Mouse (Mus musculus) intestine, embryonic 14.5 days (tissue): ENCODE measurements around the gene Heatr6. TPM values are rescaled to one million over a fixed set of nuclear protein-coding genes. Genes with fewer than 3 reads are reported as not detected.

Source experiments
- ATAC-seq: fragments of 200-750 bp; cut with Nextera tagmentation; replicated peaks from 2 replicates; pipeline ENCODE4 v1.8.0; 2017; ENCODE audit warnings: low read depth, moderate number of reproducible peaks, moderate TSS enrichment, moderate library complexity; ENCODE audit not compliant: low FRiP score, low TSS enrichment
- DNase-seq: peaks from one replicate; pipeline ENCODE4 v3.0.0-alpha.2; 2018; ENCODE audit warnings: low spot score
- H3K27ac ChIP-seq: fragments of 300-500 bp; sonication (generic); 2 replicates; pipeline ENCODE4 v1.5.1; 2014; ENCODE audit warnings: low read depth, mild to moderate bottlenecking, control low read depth
- H3K27me3 ChIP-seq: fragments of 300-500 bp; sonication (generic); replicated peaks from 2 replicates; pipeline ENCODE4 v1.6.1; 2014; ENCODE audit warnings: low read length, control low read depth; ENCODE audit not compliant: control insufficient read depth, insufficient read depth
- H3K36me3 ChIP-seq: fragments of 300-500 bp; sonication (generic); 2 replicates; pipeline ENCODE4 v1.6.1; 2014; ENCODE audit warnings: low read length, control low read depth; ENCODE audit not compliant: control insufficient read depth, insufficient read depth
- H3K4me1 ChIP-seq: fragments of 300-500 bp; sonication (generic); replicated peaks from 2 replicates; pipeline ENCODE4 v1.6.1; 2014; ENCODE audit warnings: low read length, control low read depth, mixed read lengths; ENCODE audit not compliant: control insufficient read depth, insufficient read depth
- H3K4me2 ChIP-seq: fragments of 300-500 bp; sonication (generic); 2 replicates; pipeline ENCODE4 v1.6.1; 2014; ENCODE audit warnings: low read length
- H3K4me3 ChIP-seq: fragments of 300-500 bp; sonication (generic); 2 replicates; pipeline ENCODE4 v1.5.1; 2014; ENCODE audit warnings: low read depth, low read length, control low read depth, mixed read lengths
- H3K9ac ChIP-seq: fragments of 300-500 bp; sonication (generic); 2 replicates; pipeline ENCODE4 v1.6.1; 2014; ENCODE audit warnings: mild to moderate bottlenecking, low read length
- H3K9me3 ChIP-seq: fragments of 300-500 bp; sonication (generic); 2 replicates; pipeline ENCODE4 v1.6.1; 2016; ENCODE audit warnings: low read length, control low read depth; ENCODE audit not compliant: control insufficient read depth
- WGBS: fragments of 180-500 bp; shearing (Covaris S2); extraction: QIAGEN DNeasy Blood & Tissue Kit; methylation state at CpG from one replicate; pipeline ENCODE4 v1.1.7; 2014; 5-methylcytosine and 5-hydroxymethylcytosine counted together
- polyA plus RNA-seq: library from polyadenylated mRNA; unstranded; fragments of >200 nt; fragmentation: Nextera tagmentation; extraction: Ambion mirVana; gene quantifications from 2 replicates; pipeline ENCODE4 v1.2.1, GENCODE M21; 2014

Heatr6 gene
- polyA plus RNA-seq, 1 experiment from 2014 or later, result 24.0 TPM

DNA sequence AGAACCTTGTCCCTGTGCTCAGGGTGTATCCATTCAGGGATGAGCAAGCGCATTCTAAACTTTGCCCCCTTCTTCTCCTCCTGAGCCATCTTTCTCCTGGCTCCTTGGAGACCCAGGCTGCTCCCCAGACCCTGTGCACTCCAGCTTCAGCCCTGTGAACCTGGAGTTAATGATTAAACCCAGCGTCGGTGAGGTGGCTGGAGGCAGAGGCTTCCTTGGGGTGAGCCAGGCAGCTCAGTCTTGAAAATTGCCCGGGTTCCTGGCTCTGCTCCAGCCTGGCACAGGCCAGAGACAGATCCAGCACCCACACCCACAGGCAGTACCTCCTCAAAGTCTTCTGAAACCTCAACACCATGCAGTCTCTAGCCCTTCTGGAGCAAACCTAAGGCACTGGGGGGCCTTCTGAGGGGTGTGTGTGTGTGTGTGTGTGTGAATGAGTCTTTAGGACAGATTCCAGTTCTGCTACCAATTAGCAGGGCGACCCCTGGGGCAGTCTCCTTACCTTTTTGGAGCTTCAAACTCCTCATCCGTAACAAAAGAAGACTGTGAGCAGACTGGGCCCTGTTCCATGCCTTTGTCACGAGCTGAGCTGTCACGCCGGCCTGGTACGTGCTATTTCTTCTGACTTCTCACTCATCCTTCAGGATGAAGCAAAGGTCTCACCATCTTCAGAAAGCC lies 66.4 kb downstream of the Heatr6 start:
- WGBS, result 56% methylated on average over 10 of the region's 10 CpGs
- Histone ChIP-seq H3K27me3 (no peaks in the 10 kb centered on the region), H3K9me3 (no peaks in the 10 kb centered on the region), H3K4me2 (no peak overlapping the region), H3K27ac (peak overlapping the region; percentile 25; the same call in 1 of the 2 replicates), H3K4me3 (no peak overlapping the region), H3K4me1 (peaks cover 12% of the 10 kb centered on the region; the same call in 1 of the 2 replicates), H3K9ac (no peak overlapping the region), H3K36me3 (no peaks in the 10 kb centered on the region)
- peak; percentile 64 for DNase-seq
- ATAC-seq, result peak; percentile 87

DNA sequence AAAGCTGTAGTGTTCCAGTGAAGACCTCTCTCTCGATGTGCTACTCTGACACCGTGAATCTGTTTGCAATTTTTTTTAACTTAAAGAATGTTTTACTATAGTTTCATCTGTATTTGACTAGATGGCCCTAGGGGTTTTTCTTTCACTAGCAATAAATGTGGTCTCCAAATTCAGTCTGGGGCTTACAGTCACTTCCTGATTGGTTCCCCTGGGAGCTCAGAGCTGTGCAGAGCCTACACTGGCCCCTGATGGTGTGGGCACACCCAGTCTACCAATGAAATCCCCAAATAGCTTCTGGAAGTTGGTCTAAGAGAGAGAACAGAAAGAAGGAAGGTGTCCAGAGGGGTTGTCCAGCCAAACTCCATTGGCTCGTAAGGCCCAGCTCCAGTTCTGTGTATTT lies 72.6 kb downstream of the Heatr6 start:
- H3K27ac ChIP-seq, result no peak overlapping the region

DNA sequence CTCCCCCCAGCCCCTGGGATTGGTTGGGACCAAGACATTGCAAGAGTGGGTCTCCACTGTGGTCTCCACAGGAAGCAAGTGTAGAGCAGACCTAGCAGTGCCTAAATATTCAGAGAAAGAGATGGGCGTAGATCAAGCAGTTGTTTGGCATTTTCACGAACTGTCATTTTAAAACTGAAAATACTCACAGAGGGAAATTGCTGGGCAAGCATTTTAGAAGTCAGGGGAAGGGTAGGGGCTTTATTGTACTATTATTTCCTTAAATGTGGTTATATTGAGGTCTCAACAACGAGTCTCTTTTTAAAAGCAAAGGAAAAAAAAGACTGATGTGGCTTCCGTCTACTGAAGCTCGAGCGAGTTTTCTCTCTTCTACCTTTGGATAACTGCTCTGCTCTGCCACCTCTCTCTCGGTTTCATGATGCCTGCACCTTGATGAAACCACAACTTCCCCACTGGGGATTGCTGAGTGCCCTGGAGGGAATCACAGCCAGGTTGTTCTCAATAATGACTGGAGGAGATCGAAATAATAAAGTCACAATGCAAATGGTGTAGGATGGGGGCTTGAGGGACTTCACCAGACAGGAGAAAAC lies 75.2 kb downstream of the Heatr6 start:
- H3K9me3 ChIP-seq, result no peaks in the 10 kb centered on the region
- no peak overlapping the region for H3K27ac ChIP-seq
- WGBS, result 81% methylated on average over 8 of the region's 8 CpGs
- H3K27me3 ChIP-seq, result no peaks in the 10 kb centered on the region
- no peak overlapping the region for H3K9ac ChIP-seq
- ATAC-seq (no peak), DNase-seq (no peak)
- H3K36me3 ChIP-seq, result no peaks in the 10 kb centered on the region
- H3K4me2 ChIP-seq, result no peak overlapping the region
- H3K4me1 ChIP-seq, result no peaks in the 10 kb centered on the region
- H3K4me3 ChIP-seq, result no peak overlapping the region

More for the DNA sequence above, 72.6 kb downstream of the Heatr6 start:
- 94% methylated on average over 3 of the region's 3 CpGs for WGBS
- H3K27me3 ChIP-seq, result no peaks in the 10 kb centered on the region
- H3K4me3 ChIP-seq, result no peak overlapping the region
- DNase-seq (no peak), ATAC-seq (no peak)
- no peaks in the 10 kb centered on the region for H3K36me3 ChIP-seq
- no peaks in the 10 kb centered on the region for H3K4me1 ChIP-seq
- H3K9me3 ChIP-seq, result no peaks in the 10 kb centered on the region
- H3K4me2 ChIP-seq, result no peak overlapping the region
- no peak overlapping the region for H3K9ac ChIP-seq

DNA sequence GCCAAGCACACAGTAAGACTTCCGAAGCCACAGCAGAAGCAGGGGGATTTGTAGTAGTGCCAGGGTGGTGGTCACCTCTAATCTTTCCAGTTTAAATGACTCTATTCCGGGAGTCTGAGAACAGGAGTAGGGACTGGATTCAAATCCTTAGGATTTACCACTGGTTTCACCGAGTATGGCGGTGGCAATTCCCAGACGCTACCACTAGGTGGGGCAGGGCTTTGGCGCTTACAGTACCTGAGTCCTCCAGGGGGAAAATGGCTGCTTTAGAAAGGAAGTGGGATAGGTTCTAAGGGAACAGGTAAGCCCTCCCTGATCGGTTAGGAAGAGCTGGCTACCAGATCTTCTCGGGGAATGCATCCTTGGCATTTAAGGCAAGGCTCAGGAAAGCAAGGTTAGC lies 78.9 kb downstream of the Heatr6 start:
- no peak overlapping the region for H3K27ac ChIP-seq
- DNase-seq (peak; percentile 62), ATAC-seq (no peak)
- 51% methylated on average over 8 of the region's 8 CpGs for WGBS
- H3K9me3 ChIP-seq, result no peaks in the 10 kb centered on the region
- H3K4me3 ChIP-seq, result no peak overlapping the region
- H3K4me1 ChIP-seq, result no peaks in the 10 kb centered on the region
- H3K9ac ChIP-seq, result no peak overlapping the region
- H3K4me2 ChIP-seq, result no peak overlapping the region
- no peaks in the 10 kb centered on the region for H3K27me3 ChIP-seq
- H3K36me3 ChIP-seq, result no peaks in the 10 kb centered on the region

Other genes with a start within 250 kb of the Heatr6 start
- not detected in 2 replicates for gene Heatr9, start 231.5 kb upstream of the Heatr6 start, polyA plus RNA-seq
- gene Ccl5, start 223.2 kb upstream of the Heatr6 start, polyA plus RNA-seq, result 2.9 and 3.0 TPM in 2 replicates
- 6.0 and 6.8 TPM in 2 replicates for gene Ccl9, start 175.1 kb upstream of the Heatr6 start, polyA plus RNA-seq
- gene Ccl6, start 160.6 kb upstream of the Heatr6 start, polyA plus RNA-seq, result 3.9 and 4.3 TPM in 2 replicates
- not detected in 2 replicates for gene Rpl9-ps1, start 108.1 kb upstream of the Heatr6 start, polyA plus RNA-seq
- gene Ccl3, start 104.3 kb upstream of the Heatr6 start, polyA plus RNA-seq, result 0.32 and 0.65 TPM in 2 replicates
- 0.30 and 0.68 TPM in 2 replicates for gene Ccl4, start 91.1 kb upstream of the Heatr6 start, polyA plus RNA-seq
- gene Wfdc17, start 49.7 kb upstream of the Heatr6 start, polyA plus RNA-seq, result 0.50 and 2.6 TPM in 2 replicates
- gene Wfdc18, start 44.7 kb upstream of the Heatr6 start, polyA plus RNA-seq, result not detected in 2 replicates
- 0.65 TPM in 1 of 2 replicates, not detected in the other for gene Wfdc21, start 6.8 kb upstream of the Heatr6 start, polyA plus RNA-seq
- gene Hnf1b, start 96.4 kb downstream of the Heatr6 start, polyA plus RNA-seq, result 11.5 and 15.1 TPM in 2 replicates
- 35.5 and 35.6 TPM in 2 replicates for gene Ddx52, start 188.4 kb downstream of the Heatr6 start, polyA plus RNA-seq
- 8.8 and 10.9 TPM in 2 replicates for gene Synrg, start 210.7 kb downstream of the Heatr6 start, polyA plus RNA-seq